Mouse (Mus musculus) liver, adult 2 months (tissue): ENCODE data around the gene Tmem132b. TPM values are rescaled to one million over a fixed set of nuclear protein-coding genes. Genes with fewer than 3 reads are reported as not detected.

Experiments
- DNase-seq: peaks from one replicate; pipeline ENCODE4 v3.0.0-alpha.2; 2011; ENCODE audit warnings: low read depth, low spot score; ENCODE audit errors: extremely low read depth
- H3K27ac ChIP-seq: fragments of 200-500 bp; replicated peaks from 2 replicates; pipeline ENCODE4 v1.5.1; 2012; ENCODE audit warnings: low read depth, mild to moderate bottlenecking, control low read depth, inconsistent platforms, low read length; ENCODE audit not compliant: insufficient read depth
- H3K27me3 ChIP-seq: fragments of 200-500 bp; 2 replicates; pipeline ENCODE4 v1.6.1; 2012; ENCODE audit warnings: mild to moderate bottlenecking, moderate library complexity, low read length, inconsistent platforms; ENCODE audit not compliant: control insufficient read depth, insufficient read depth
- H3K36me3 ChIP-seq: fragments of 200-500 bp; 2 replicates; pipeline ENCODE4 v1.6.1; 2012; ENCODE audit warnings: low read length, inconsistent platforms; ENCODE audit not compliant: control insufficient read depth, insufficient read depth
- H3K4me1 ChIP-seq: fragments of 200-500 bp; 2 replicates; pipeline ENCODE4 v1.6.1; 2011; ENCODE audit warnings: low read length; ENCODE audit not compliant: control insufficient read depth, insufficient read depth
- H3K4me3 ChIP-seq: fragments of 200-500 bp; 2 replicates; pipeline ENCODE4 v1.5.1; 2011; ENCODE audit warnings: low read depth, mild to moderate bottlenecking, control low read depth, low read length, moderate library complexity; ENCODE audit not compliant: insufficient read depth
- H3K79me2 ChIP-seq: fragments of 200-500 bp; 2 replicates; pipeline ENCODE4 v1.6.1; 2012; ENCODE audit warnings: inconsistent platforms, mild to moderate bottlenecking, low read length, moderate library complexity; ENCODE audit not compliant: control insufficient read depth, insufficient read depth
- H3K9ac ChIP-seq: fragments of 200-500 bp; 2 replicates; pipeline ENCODE4 v1.6.1; 2012; ENCODE audit warnings: low read depth, mild to moderate bottlenecking, control low read depth, inconsistent platforms, low read length
- CTCF ChIP-seq: fragments of 200-500 bp; IDR thresholded peaks from 2 replicates; pipeline ENCODE4 v1.5.1; 2011; ENCODE audit warnings: low read depth, low read length, control low read depth
- POLR2A ChIP-seq: fragments of 200-500 bp; IDR thresholded peaks from 2 replicates; pipeline ENCODE4 v1.6.1; 2011; ENCODE audit warnings: low read length, control low read depth; ENCODE audit not compliant: insufficient read depth; ENCODE audit errors: extremely low read depth
- WGBS: fragments of 180-500 bp; shearing (Covaris S2); methylation state at CpG from one replicate; pipeline ENCODE4 v1.1.7; 2018; 5-methylcytosine and 5-hydroxymethylcytosine counted together
- polyA plus RNA-seq: library from polyadenylated mRNA; depleted of rRNA; stranded (reverse); fragments of >200 nt; gene quantifications from 2 replicates; pipeline ENCODE4 v1.2.3, GENCODE M21; 2012; rRNA removed
- total RNA-seq: library from RNA; depleted of rRNA; stranded (reverse); fragments of >200 nt; gene quantifications from 2 replicates; pipeline ENCODE4 v1.2.3, GENCODE M21; 2014; rRNA removed

The Tmem132b gene
- total and polyA plus RNA-seq, 2 experiments = not detected

DNA sequence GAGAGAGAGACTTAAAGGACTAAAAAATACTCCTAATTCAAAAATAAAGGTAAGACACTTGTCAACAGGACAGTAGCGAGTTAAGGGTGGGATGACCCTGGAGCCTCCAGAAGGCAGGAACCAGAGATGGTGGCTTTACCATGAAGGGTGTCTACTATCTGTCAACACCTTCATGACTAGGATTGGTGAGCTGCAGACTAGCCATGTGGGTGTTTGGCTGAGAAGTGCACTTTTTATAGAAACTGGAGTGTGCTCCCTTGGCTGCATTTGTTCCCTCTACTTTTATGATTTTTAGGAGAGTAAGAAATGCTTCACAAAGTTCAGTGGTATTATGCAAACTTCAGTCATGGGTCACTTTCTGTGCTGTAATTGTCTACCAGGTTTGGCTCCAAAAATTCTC lies 304.3 kb downstream of the Tmem132b start:
- Histone ChIP-seq H3K4me1 (no peaks in the 10 kb centered on the region), H3K27ac (no peak overlapping the region)
- TF ChIP-seq CTCF = no peak
- TF ChIP-seq POLR2A = no peak

DNA sequence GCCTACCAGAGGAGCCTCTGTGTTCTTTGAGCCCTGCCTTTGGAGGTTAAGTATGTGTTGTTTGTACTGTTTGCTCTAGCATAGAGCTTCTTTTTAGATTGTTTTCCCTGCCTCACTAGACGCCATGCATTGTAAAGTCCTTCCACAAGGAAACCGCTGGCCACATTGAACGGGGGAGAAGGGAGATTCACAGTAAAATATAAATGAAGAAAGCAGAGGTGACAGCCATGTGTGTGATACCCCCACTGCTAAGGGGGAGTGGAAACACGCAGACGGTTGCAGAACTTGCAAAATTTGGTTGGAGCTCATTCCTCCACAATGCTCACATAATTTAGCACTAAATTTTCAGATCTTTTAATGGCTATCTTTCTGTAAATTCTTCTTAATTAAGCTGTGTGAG lies 305.2 kb downstream of the Tmem132b start:
- H3K36me3 ChIP-seq = no peaks in the 10 kb centered on the region
- H3K4me1 ChIP-seq = no peaks in the 10 kb centered on the region
- no peak for TF ChIP-seq POLR2A
- no peak for TF ChIP-seq CTCF
- no peaks in the 10 kb centered on the region for H3K79me2 ChIP-seq
- H3K27ac ChIP-seq = no peak overlapping the region
- DNase-seq = no peak
- no peak overlapping the region for H3K4me3 ChIP-seq
- no peaks in the 10 kb centered on the region for H3K27me3 ChIP-seq
- H3K9ac ChIP-seq = no peak overlapping the region
- WGBS = 80% methylated on average over 5 of the region's 5 CpGs

More for the DNA sequence above, 304.3 kb downstream of the Tmem132b start:
- WGBS = 84% methylated on average over 1 of the region's 1 CpGs
- no peak for DNase-seq
- Histone ChIP-seq H3K4me3 (no peak overlapping the region), H3K9ac (no peak overlapping the region), H3K27me3 (no peaks in the 10 kb centered on the region), H3K79me2 (no peaks in the 10 kb centered on the region), H3K36me3 (no peaks in the 10 kb centered on the region)

Other genes with a start within 250 kb of the Tmem132b start
- 72.4 and 108 TPM in 2 replicates for gene Scarb1, start 190.7 kb upstream of the Tmem132b start, total RNA-seq
- gene Scarb1, start 190.7 kb upstream of the Tmem132b start, polyA plus RNA-seq = 189 and 223 TPM in 2 replicates
- 0.13 TPM in 1 of 2 replicates, not detected in the other for gene Gm10382, start 142.5 kb upstream of the Tmem132b start, total RNA-seq
- 0.16 and 0.24 TPM in 2 replicates for gene Gm10382, start 142.5 kb upstream of the Tmem132b start, polyA plus RNA-seq
- 634 and 1,049 TPM in 2 replicates for gene Ubc, start 141.6 kb upstream of the Tmem132b start, total RNA-seq
- 990 and 1,297 TPM in 2 replicates for gene Ubc, start 141.6 kb upstream of the Tmem132b start, polyA plus RNA-seq
- gene Dhx37, start 97.7 kb upstream of the Tmem132b start, total RNA-seq = 3.8 and 5.6 TPM in 2 replicates
- gene Dhx37, start 97.7 kb upstream of the Tmem132b start, polyA plus RNA-seq = 12.0 and 14.0 TPM in 2 replicates
- gene Bri3bp, start 90.2 kb upstream of the Tmem132b start, total RNA-seq = 7.7 and 8.8 TPM in 2 replicates
- 18.3 and 23.0 TPM in 2 replicates for gene Bri3bp, start 90.2 kb upstream of the Tmem132b start, polyA plus RNA-seq
- 29.3 and 40.9 TPM in 2 replicates for gene Aacs, start 56.0 kb upstream of the Tmem132b start, total RNA-seq
- gene Aacs, start 56.0 kb upstream of the Tmem132b start, polyA plus RNA-seq = 66.8 and 190 TPM in 2 replicates